Mouse (Mus musculus) stomach, embryonic 15.5 days (tissue): Measurements from ENCODE around the gene Wfdc13. TPM values are rescaled to one million over a fixed set of nuclear protein-coding genes. Genes with fewer than 3 reads are reported as not detected.

ENCODE experiments used
- ATAC-seq: fragments of 200-750 bp; cut with Nextera tagmentation; 2 replicates; pipeline ENCODE4 v1.8.0; 2017; ENCODE audit warnings: low read depth, moderate number of reproducible peaks, moderate TSS enrichment; ENCODE audit not compliant: insufficient read depth, low FRiP score
- H3K27ac ChIP-seq: fragments of 300-500 bp; sonication (generic); 2 replicates; pipeline ENCODE4 v1.5.1; 2015; ENCODE audit warnings: mild to moderate bottlenecking, inconsistent platforms
- H3K27me3 ChIP-seq: fragments of 300-500 bp; sonication (generic); replicated peaks from 2 replicates; pipeline ENCODE4 v1.6.1; 2015; ENCODE audit warnings: inconsistent platforms
- H3K36me3 ChIP-seq: fragments of 300-500 bp; sonication (generic); 2 replicates; pipeline ENCODE4 v1.6.1; 2015; ENCODE audit warnings: inconsistent platforms
- H3K4me1 ChIP-seq: fragments of 300-500 bp; sonication (generic); 2 replicates; pipeline ENCODE4 v1.6.1; 2015; ENCODE audit warnings: inconsistent platforms
- H3K4me2 ChIP-seq: fragments of 300-500 bp; sonication (generic); 2 replicates; pipeline ENCODE4 v1.6.1; 2015; ENCODE audit warnings: mild to moderate bottlenecking, inconsistent platforms
- H3K4me3 ChIP-seq: fragments of 300-500 bp; sonication (generic); replicated peaks from 2 replicates; pipeline ENCODE4 v1.5.1; 2015; ENCODE audit warnings: inconsistent platforms
- H3K9ac ChIP-seq: fragments of 300-500 bp; sonication (generic); 2 replicates; pipeline ENCODE4 v1.6.1; 2015; ENCODE audit warnings: inconsistent platforms
- H3K9me3 ChIP-seq: fragments of 300-500 bp; sonication (generic); 2 replicates; pipeline ENCODE4 v1.6.1; 2016; ENCODE audit warnings: inconsistent platforms
- WGBS: fragments of 180-500 bp; shearing (Covaris S2); methylation state at CpG from one replicate; pipeline ENCODE4 v1.1.7; 2015; 5-methylcytosine and 5-hydroxymethylcytosine counted together
- polyA plus RNA-seq: library from polyadenylated mRNA; unstranded; fragments of >200 nt; fragmentation: Nextera tagmentation; extraction: Ambion mirVana; gene quantifications from 2 replicates; pipeline ENCODE4 v1.2.1, GENCODE M21; 2015

Gene Wfdc13
- 1.9 and 3.7 TPM in 2 replicates for polyA plus RNA-seq

GRCm38 (mm10) chr2:164684807-164685206, at the start of gene Wfdc13:
Wfdc13 (plus strand) TSS chr2:164685107.
- Histone ChIP-seq H3K4me1 (no peaks in the 10 kb centered on the region), H3K36me3 (no peaks in the 10 kb centered on the region), H3K27me3 (no peaks in the 10 kb centered on the region), H3K9ac (no peak within 1 kb of the TSS), H3K27ac (no peak within 1 kb of the TSS), H3K4me2 (no peak within 1 kb of the TSS), H3K9me3 (no peaks in the 10 kb centered on the region), H3K4me3 (no peak within 1 kb of the TSS)
- no peak for ATAC-seq
- WGBS: 56% methylated on average over 3 of the region's 3 CpGs

DNA sequence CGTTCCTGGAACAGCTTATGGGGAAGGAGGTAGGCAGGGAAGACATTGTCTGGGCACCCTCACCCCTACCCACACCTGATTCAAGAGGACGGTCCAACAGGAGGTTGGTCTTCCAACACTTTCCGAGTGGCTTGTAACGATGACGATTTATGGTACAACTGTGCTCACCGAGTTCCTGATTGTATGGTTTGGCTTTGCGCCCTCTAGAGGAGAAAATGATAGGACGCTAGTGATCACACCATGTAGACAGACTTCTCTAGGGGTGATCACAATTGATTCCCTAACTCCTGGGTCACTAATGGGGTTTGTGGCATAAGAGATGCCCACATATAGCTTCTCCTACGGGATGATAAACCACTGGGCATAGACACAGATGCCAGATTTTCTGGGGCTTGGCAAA, 49.6 kb upstream of the Wfdc13 start:
- H3K9me3 ChIP-seq: no peaks in the 10 kb centered on the region
- no peaks in the 10 kb centered on the region for H3K36me3 ChIP-seq
- no peak for ATAC-seq
- H3K4me1 ChIP-seq: no peaks in the 10 kb centered on the region
- no peak overlapping the region for H3K4me2 ChIP-seq
- no peak overlapping the region for H3K9ac ChIP-seq
- H3K27ac ChIP-seq: no peak overlapping the region
- WGBS: 73% methylated on average over 9 of the region's 9 CpGs
- no peaks in the 10 kb centered on the region for H3K27me3 ChIP-seq
- no peak overlapping the region for H3K4me3 ChIP-seq

DNA sequence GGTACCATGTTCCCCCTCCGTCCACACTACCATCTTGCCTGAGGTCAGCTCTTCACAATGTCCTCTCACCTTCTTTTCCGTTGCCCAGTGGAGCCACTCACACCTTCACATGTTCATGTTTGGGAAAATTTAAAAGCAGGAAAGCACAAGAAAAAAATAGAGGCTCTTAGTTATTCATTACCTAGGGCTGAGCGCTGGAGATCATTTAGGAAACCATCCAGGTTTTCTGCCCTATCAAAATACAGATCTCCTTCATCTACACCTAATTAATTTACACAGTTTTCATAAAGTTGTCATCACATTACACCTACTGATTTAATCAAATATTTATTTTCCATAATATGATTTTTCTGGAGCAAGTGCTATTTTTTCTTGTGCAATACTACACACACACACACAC, 46.2 kb upstream of the Wfdc13 start, which contains the start of gene Wfdc16:
Gene Wfdc16, minus strand, starts transcription at position 101 of the 400 bp plus-strand sequence.
- 80% methylated on average over 3 of the region's 3 CpGs for WGBS
- no peaks in the 10 kb centered on the region for H3K9me3 ChIP-seq

GRCm38 (mm10) chr2:164641129-164641528, 43.8 kb upstream of the Wfdc13 start:
- H3K4me2 ChIP-seq: no peak overlapping the region
- H3K36me3 ChIP-seq: no peaks in the 10 kb centered on the region
- WGBS: 57% methylated on average over 7 of the region's 7 CpGs

More for the DNA sequence above, 46.2 kb upstream of the Wfdc13 start, which contains the start of gene Wfdc16:
- no peak within 1 kb of the TSS for H3K4me2 ChIP-seq
- H3K27ac ChIP-seq: no peak within 1 kb of the TSS
- no peak within 1 kb of the TSS for H3K4me3 ChIP-seq
- H3K27me3 ChIP-seq: no peaks in the 10 kb centered on the region
- H3K36me3 ChIP-seq: no peaks in the 10 kb centered on the region
- no peak for ATAC-seq
- H3K9ac ChIP-seq: no peak within 1 kb of the TSS
- H3K4me1 ChIP-seq: no peaks in the 10 kb centered on the region

DNA sequence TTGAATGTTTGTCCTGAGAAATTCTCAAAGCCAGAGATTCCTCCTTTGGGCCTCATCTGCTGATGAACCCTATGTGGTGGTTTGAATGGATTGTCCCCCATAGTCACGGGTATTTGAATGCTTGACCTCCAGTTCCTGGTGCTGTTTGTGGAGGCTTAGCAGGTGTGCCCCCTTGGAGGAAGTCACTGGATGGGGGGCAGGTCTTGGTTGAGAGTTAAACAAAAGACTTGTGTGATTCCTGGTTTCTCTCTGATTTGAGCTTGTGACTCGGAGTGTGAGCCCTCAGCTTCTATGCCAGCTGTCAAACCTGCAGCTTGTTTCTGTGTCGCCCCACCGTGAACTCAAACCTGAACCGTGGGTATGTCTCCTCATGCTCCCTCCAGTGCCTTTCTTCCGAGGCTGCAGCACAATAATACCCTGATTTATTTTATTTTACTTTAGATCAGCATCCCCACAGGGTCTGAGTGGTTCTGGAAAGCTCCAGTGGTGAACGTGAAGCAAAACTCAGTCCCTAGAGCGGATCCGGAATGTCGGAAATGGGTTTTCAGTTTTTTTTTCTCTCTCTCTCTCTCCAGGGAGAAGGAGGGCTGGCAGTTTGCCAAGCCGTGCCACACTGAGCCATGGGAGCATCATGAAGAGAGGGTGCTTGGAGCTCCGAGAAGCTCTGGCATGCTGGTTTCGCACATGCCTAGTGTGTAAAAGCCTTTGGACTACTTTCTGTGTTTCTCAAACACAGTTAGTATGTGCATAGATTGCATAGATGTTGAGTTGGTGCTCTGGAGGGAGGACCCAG, 42.8 kb upstream of the Wfdc13 start:
- H3K27ac ChIP-seq: no peak overlapping the region
- H3K4me2 ChIP-seq: no peak overlapping the region
- H3K27me3 ChIP-seq: no peaks in the 10 kb centered on the region
- H3K4me3 ChIP-seq: no peak overlapping the region
- H3K4me1 ChIP-seq: no peaks in the 10 kb centered on the region
- H3K9ac ChIP-seq: no peak overlapping the region
- no peaks in the 10 kb centered on the region for H3K9me3 ChIP-seq
- H3K36me3 ChIP-seq: no peaks in the 10 kb centered on the region
- no peak for ATAC-seq
- 72% methylated on average over 13 of the region's 13 CpGs for WGBS

More at GRCm38 (mm10) chr2:164641129-164641528, 43.8 kb upstream of the Wfdc13 start:
- Histone ChIP-seq H3K27ac (no peak overlapping the region), H3K9me3 (no peaks in the 10 kb centered on the region), H3K4me1 (no peaks in the 10 kb centered on the region), H3K4me3 (no peak overlapping the region), H3K9ac (no peak overlapping the region), H3K27me3 (no peaks in the 10 kb centered on the region)
- ATAC-seq: no peak

GRCm38 (mm10) chr2:164655858-164656257, 29.0 kb upstream of the Wfdc13 start, which contains the start of gene Wfdc10:
Wfdc10 (plus strand) TSS chr2:164656046.
- WGBS: 12% methylated on average over 11 of the region's 11 CpGs

GRCm38 (mm10) chr2:164656483-164656882, 28.4 kb upstream of the Wfdc13 start, which contains the start of gene Wfdc9:
Wfdc9 (minus strand) TSS chr2:164656583.
- no peaks in the 10 kb centered on the region for H3K27me3 ChIP-seq
- no peaks in the 10 kb centered on the region for H3K4me1 ChIP-seq
- WGBS: 78% methylated on average over 9 of the region's 9 CpGs
- H3K9me3 ChIP-seq: no peaks in the 10 kb centered on the region
- no peak within 1 kb of the TSS for H3K27ac ChIP-seq
- ATAC-seq: no peak
- no peaks in the 10 kb centered on the region for H3K36me3 ChIP-seq
- H3K4me2 ChIP-seq: no peak within 1 kb of the TSS
- H3K9ac ChIP-seq: no peak within 1 kb of the TSS
- no peak within 1 kb of the TSS for H3K4me3 ChIP-seq

More at GRCm38 (mm10) chr2:164655858-164656257, 29.0 kb upstream of the Wfdc13 start, which contains the start of gene Wfdc10:
- H3K27ac ChIP-seq: no peak within 1 kb of the TSS
- no peaks in the 10 kb centered on the region for H3K36me3 ChIP-seq
- H3K4me1 ChIP-seq: no peaks in the 10 kb centered on the region
- no peak within 1 kb of the TSS for H3K4me3 ChIP-seq
- no peaks in the 10 kb centered on the region for H3K9me3 ChIP-seq
- no peak within 1 kb of the TSS for H3K4me2 ChIP-seq
- no peak within 1 kb of the TSS for H3K9ac ChIP-seq
- ATAC-seq: no peak
- H3K27me3 ChIP-seq: no peaks in the 10 kb centered on the region

DNA sequence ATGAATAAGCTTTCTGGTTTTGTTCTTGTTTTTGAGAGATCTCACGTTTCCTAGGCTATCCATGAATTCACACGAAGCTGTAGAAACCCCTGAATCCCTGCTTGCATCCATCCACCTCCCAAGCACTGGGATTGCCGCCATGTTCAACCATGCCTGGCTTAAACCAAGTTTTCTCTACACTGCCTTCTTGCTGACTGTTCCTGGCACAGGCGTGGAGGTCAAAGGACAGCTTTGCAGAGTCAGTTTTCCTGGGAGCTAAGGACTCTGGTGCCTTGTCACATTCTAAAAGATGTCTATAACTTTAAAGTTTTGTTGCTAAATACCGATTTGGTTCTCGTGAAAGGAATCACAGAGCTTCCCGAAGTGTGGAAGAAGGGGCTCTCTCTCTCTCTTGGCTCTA, 20.1 kb upstream of the Wfdc13 start:
- ATAC-seq: no peak
- Histone ChIP-seq H3K4me1 (no peaks in the 10 kb centered on the region), H3K9ac (no peak overlapping the region), H3K9me3 (no peaks in the 10 kb centered on the region), H3K4me2 (no peak overlapping the region), H3K27ac (no peak overlapping the region), H3K27me3 (no peaks in the 10 kb centered on the region), H3K4me3 (no peak overlapping the region), H3K36me3 (no peaks in the 10 kb centered on the region)
- WGBS: 89% methylated on average over 7 of the region's 7 CpGs

DNA sequence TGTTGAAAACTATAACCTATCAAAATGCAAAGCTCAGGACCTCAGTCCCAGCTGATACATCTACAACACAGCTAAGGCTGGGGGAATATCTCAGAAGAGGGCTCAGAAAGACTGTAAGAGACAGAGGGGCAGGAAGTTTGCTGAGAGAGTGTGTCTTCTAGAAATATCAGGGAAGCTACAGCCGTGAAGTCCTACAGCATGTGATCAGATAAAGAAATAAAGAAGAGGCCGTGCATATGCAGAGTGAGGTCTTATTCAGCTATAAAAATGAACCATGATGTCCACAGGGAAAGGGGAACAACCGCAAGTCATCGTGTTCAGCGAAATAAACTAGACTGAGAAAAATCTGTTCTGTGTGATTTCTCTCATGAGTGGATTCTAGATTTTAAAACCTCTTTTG, 14.6 kb upstream of the Wfdc13 start:
- Histone ChIP-seq H3K4me1 (no peaks in the 10 kb centered on the region), H3K4me2 (no peak overlapping the region), H3K9ac (no peak overlapping the region), H3K27me3 (no peaks in the 10 kb centered on the region), H3K36me3 (no peaks in the 10 kb centered on the region), H3K9me3 (no peaks in the 10 kb centered on the region), H3K27ac (no peak overlapping the region), H3K4me3 (no peak overlapping the region)
- WGBS: 79% methylated on average over 5 of the region's 5 CpGs
- ATAC-seq: no peak

DNA sequence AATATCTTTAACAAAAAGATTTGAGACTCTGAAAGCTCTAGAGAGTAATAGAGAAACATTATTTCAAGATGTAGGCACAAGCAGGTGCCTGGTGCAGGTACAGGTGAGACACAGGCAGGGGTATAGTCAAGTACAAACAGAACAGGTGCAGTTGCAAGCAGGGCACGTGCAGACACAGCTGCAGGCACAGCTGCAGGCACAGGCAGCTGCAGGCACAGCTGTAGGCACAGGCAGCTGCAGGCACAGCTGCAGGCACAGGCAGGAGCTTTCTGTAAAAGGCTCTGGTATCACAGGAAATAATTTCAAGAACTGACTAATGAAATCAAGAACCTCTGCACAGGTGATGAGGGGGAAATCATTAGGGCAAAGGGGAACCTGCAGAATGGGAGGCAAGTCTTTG, 14.0 kb upstream of the Wfdc13 start:
- Histone ChIP-seq H3K27ac (no peak overlapping the region), H3K4me1 (no peaks in the 10 kb centered on the region), H3K4me2 (no peak overlapping the region), H3K4me3 (no peak overlapping the region), H3K27me3 (no peaks in the 10 kb centered on the region), H3K36me3 (no peaks in the 10 kb centered on the region), H3K9ac (no peak overlapping the region), H3K9me3 (no peaks in the 10 kb centered on the region)
- no peak for ATAC-seq
- WGBS: 17% methylated on average over 1 of the region's 1 CpGs

GRCm38 (mm10) chr2:164673987-164674386, 10.9 kb upstream of the Wfdc13 start, which contains the start of gene Wfdc11:
Wfdc11 (minus strand) TSS chr2:164674087.
- H3K4me2 ChIP-seq: no peak within 1 kb of the TSS
- WGBS: 73% methylated on average over 7 of the region's 7 CpGs
- H3K27me3 ChIP-seq: no peaks in the 10 kb centered on the region
- H3K9me3 ChIP-seq: no peaks in the 10 kb centered on the region
- no peak within 1 kb of the TSS for H3K9ac ChIP-seq
- no peak within 1 kb of the TSS for H3K27ac ChIP-seq
- H3K4me1 ChIP-seq: peaks cover 7% of the 10 kb centered on the region; the same call in 1 of the 2 replicates
- no peak for ATAC-seq
- no peaks in the 10 kb centered on the region for H3K36me3 ChIP-seq
- H3K4me3 ChIP-seq: no peak within 1 kb of the TSS

GRCm38 (mm10) chr2:164676103-164676502, 8.8 kb upstream of the Wfdc13 start:
- H3K27ac ChIP-seq: no peak overlapping the region
- H3K4me2 ChIP-seq: no peak overlapping the region
- peaks cover 10% of the 10 kb centered on the region; the same call in 1 of the 2 replicates for H3K4me1 ChIP-seq
- H3K9me3 ChIP-seq: no peaks in the 10 kb centered on the region
- 80% methylated on average over 7 of the region's 7 CpGs for WGBS
- no peak overlapping the region for H3K4me3 ChIP-seq
- no peaks in the 10 kb centered on the region for H3K27me3 ChIP-seq
- H3K36me3 ChIP-seq: no peaks in the 10 kb centered on the region
- ATAC-seq: no peak
- H3K9ac ChIP-seq: no peak overlapping the region
